ENCODE assay signal across 17 mouse cellular contexts in genomic region chr4:104992271-104992670, GRCm38 (mm10).
"Had no signal": no experiment of that assay in that cellular context is flagged by ENCODE, and none has a peak within 500 bp of the region (broad histone marks: within the 10 kb centered on the region; RNA-seq: fewer than 3 reads in every experiment).

No protein-coding gene starts in this region.

- H3K4me1 ChIP-seq: lung, embryonic 15.5 days; midbrain, embryonic 13.5 days; midbrain, embryonic 15.5 days; neural tube, embryonic 12.5 days; stomach, embryonic 15.5 days had no signal

- ATAC-seq: liver, postnatal 0 days; lung, postnatal 0 days; midbrain, embryonic 13.5 days; midbrain, embryonic 15.5 days had no signal

- DNase-seq: liver, postnatal 0 days; lung, adult 2 months; lung, postnatal 14 days; lung, postnatal 36 days; right cerebral cortex, postnatal 14 days; thymus, adult 2 months; thymus, postnatal 25 days; thymus, postnatal 4 days had no signal

- H3K9me3 ChIP-seq: lung, embryonic 15.5 days; midbrain, embryonic 13.5 days; midbrain, embryonic 15.5 days; neural tube, embryonic 12.5 days; stomach, embryonic 15.5 days had no signal

- H3K9ac ChIP-seq: liver, postnatal 0 days; lung, embryonic 15.5 days; midbrain, embryonic 13.5 days; midbrain, embryonic 15.5 days; neural tube, embryonic 12.5 days; stomach, embryonic 15.5 days had no signal

- H3K36me3 ChIP-seq: lung, embryonic 15.5 days; midbrain, embryonic 13.5 days; midbrain, embryonic 15.5 days; neural tube, embryonic 12.5 days; stomach, embryonic 15.5 days had no signal

- H3K4me3 ChIP-seq: lung, embryonic 15.5 days; megakaryocyte, embryonic 14.5 days; midbrain, embryonic 13.5 days; midbrain, embryonic 15.5 days; neural tube, embryonic 12.5 days; stomach, embryonic 15.5 days had no signal

- H3K27me3 ChIP-seq: lung, embryonic 15.5 days; megakaryocyte, embryonic 14.5 days; midbrain, embryonic 13.5 days; midbrain, embryonic 15.5 days; neural tube, embryonic 12.5 days; stomach, embryonic 15.5 days had no signal

- H3K27ac ChIP-seq: lung, embryonic 15.5 days; macrophage; midbrain, embryonic 13.5 days; midbrain, embryonic 15.5 days; neural tube, embryonic 12.5 days; stomach, embryonic 15.5 days; stomach, postnatal 0 days had no signal
